Mouse (Mus musculus): ENCODE measurements around the gene Htr5b. TPM values are rescaled to one million over a fixed set of nuclear protein-coding genes. Genes with fewer than 3 reads are reported as not detected.

The Htr5b gene
- polyA plus RNA-seq (2014; fragmentation: Illumina TruSeq; extraction: RNeasy Lipid Tissue Mini Kit (QIAGEN cat#74804); ENCODE audit: low read depth, low replicate concordance): not detected

GRCm38 (mm10) chr1:121528399-121528720 lies at the start of gene Htr5b:
Htr5b (minus strand) TSS chr1:121528465.

GRCm38 (mm10) chr1:121567521-121568489 lies 39.5 kb upstream of the Htr5b start, which contains the start of gene Ddx18:
Ddx18 (minus strand) TSS chr1:121567989.

Other genes starting within 250 kb of the Htr5b start
- gene Insig2, start 195.9 kb downstream of the Htr5b start, polyA plus RNA-seq (2014; fragmentation: Illumina TruSeq; extraction: RNeasy Lipid Tissue Mini Kit (QIAGEN cat#74804); ENCODE audit: low read depth, low replicate concordance): 105 TPM
- gene Ccdc93, start 97.4 kb downstream of the Htr5b start, polyA plus RNA-seq (2014; fragmentation: Illumina TruSeq; extraction: RNeasy Lipid Tissue Mini Kit (QIAGEN cat#74804); ENCODE audit: low read depth, low replicate concordance): 19.6 TPM
- 65.1 TPM for gene Ddx18, start 39.5 kb upstream of the Htr5b start, polyA plus RNA-seq (2014; fragmentation: Illumina TruSeq; extraction: RNeasy Lipid Tissue Mini Kit (QIAGEN cat#74804); ENCODE audit: low read depth, low replicate concordance)